Mouse (Mus musculus): Measurements from ENCODE around the gene Chia1. TPM values are rescaled to one million over a fixed set of nuclear protein-coding genes. Genes with fewer than 3 reads are reported as not detected.
A peak's percentile ranks its signal among the peaks of the same experiment; 100 is the strongest.
"Not testable (repeated sequence)": the region's sequence is repeated elsewhere in the genome, so short reads cannot be mapped to it uniquely, and the experiment has no call there.

Gene Chia1
- polyA plus RNA-seq (2015; fragmentation: Nextera tagmentation; extraction: Ambion mirVana) = not detected in 2 replicates

DNA sequence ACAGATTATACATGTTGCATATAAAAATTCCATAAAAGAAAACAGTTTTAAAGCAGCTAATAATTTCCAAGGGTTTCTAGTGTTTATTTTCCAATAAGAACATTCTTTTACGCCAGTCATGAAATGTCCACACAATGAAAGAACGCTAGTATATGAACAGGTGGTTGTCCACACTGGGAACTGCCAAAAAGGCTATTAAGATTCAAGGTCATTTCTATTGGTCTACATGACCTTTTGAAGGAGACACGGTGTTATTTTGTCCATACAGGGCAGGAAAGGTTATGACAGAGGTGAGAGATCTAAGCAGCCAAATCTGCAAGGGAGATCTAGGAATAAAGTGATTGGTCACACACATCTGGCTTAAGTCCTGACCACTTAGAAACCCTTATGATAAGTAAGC is at the start of gene Chia1:
Gene Chia1, plus strand, starts transcription at position 301 of the 400 bp plus-strand sequence.
- H3K9me3 ChIP-seq (ENCODE audit: low read length) = no peaks in the 10 kb centered on the region
- no peaks in the 10 kb centered on the region for H3K27me3 ChIP-seq (ENCODE audit: insufficient read depth, low read length)
- no peak within 1 kb of the TSS for H3K4me2 ChIP-seq (replicated peaks; ENCODE audit: low read depth, low read length)
- no peaks in the 10 kb centered on the region for H3K4me1 ChIP-seq (ENCODE audit: insufficient read depth, low read length)
- no peak within 1 kb of the TSS for H3K4me3 ChIP-seq (ENCODE audit: low read length)
- 73% methylated on average over 3 of the region's 3 CpGs for whole genome bisulfite sequencing
- H3K9ac ChIP-seq (replicated peaks; ENCODE audit: low read length) = no peak within 1 kb of the TSS
- no peak within 1 kb of the TSS for H3K27ac ChIP-seq (ENCODE audit: low read length)
- ATAC-seq (ENCODE audit: low FRiP score, low TSS enrichment) = no peak
- no peaks in the 10 kb centered on the region for H3K36me3 ChIP-seq (ENCODE audit: insufficient read depth, low read length)

GRCm38 (mm10) chr3:106067707-106068106 is 45.3 kb upstream of the Chia1 start:
- 41% methylated on average over 5 of the region's 5 CpGs for WGBS

DNA sequence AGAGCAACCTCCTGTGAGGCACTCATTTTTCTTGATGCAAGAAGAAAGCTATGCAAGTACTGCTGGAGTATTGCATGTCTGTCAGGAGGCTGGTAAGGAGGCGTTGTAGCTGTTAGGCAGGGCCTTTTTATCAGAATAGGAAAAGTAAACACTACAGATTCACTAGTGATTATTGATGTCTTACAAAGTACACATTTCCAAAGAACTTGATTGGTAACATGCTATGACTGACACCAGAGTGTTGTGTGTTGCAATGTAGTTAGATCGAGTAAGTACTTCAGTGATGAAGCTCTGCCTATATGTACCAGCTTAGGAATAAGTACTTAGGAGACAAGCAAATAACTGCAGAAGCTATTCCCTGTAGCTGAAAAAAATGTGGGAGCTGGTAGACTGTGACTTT is 42.0 kb upstream of the Chia1 start:
- Histone ChIP-seq H3K36me3 (ENCODE audit: insufficient read depth, low read length) (no peaks in the 10 kb centered on the region), H3K9ac (replicated peaks; ENCODE audit: low read length) (no peak overlapping the region), H3K9me3 (ENCODE audit: low read length) (no peaks in the 10 kb centered on the region), H3K4me1 (ENCODE audit: insufficient read depth, low read length) (no peaks in the 10 kb centered on the region), H3K4me3 (ENCODE audit: low read length) (no peak overlapping the region), H3K27ac (ENCODE audit: low read length) (no peak overlapping the region), H3K4me2 (replicated peaks; ENCODE audit: low read depth, low read length) (no peak overlapping the region), H3K27me3 (ENCODE audit: insufficient read depth, low read length) (no peaks in the 10 kb centered on the region)
- ATAC-seq (ENCODE audit: low FRiP score, low TSS enrichment) = no peak
- 86% methylated on average over 2 of the region's 2 CpGs for WGBS

More at GRCm38 (mm10) chr3:106067707-106068106, 45.3 kb upstream of the Chia1 start:
- H3K27me3 ChIP-seq (ENCODE audit: insufficient read depth, low read length); H3K36me3 ChIP-seq (ENCODE audit: insufficient read depth, low read length); H3K27ac ChIP-seq (ENCODE audit: low read length); H3K4me3 ChIP-seq (ENCODE audit: low read length); H3K4me1 ChIP-seq (ENCODE audit: insufficient read depth, low read length); ATAC-seq (ENCODE audit: low FRiP score, low TSS enrichment); H3K9me3 ChIP-seq (ENCODE audit: low read length); H3K4me2 ChIP-seq (replicated peaks; ENCODE audit: low read depth, low read length); H3K9ac ChIP-seq (replicated peaks; ENCODE audit: low read length): not testable (repeated sequence)

DNA sequence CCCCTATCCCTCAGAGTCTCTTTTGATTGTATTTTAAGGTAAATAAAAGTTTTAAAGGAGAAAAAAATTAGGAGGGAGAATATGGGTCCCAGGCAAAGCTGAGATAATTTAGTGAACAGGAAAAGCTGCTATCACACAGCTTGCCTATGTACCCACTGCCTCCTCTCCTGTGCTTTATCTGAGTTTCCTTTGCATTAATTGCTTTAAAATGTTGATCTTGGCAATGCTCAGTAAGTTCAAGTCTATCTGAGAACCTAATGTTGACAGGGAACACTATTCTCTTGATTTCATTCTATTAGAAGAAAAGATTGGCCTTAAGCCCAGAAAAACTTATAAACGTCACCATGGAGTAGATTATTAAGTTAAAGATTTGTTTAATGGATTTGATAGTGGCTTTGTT is 38.2 kb upstream of the Chia1 start:
- no peak overlapping the region for H3K4me2 ChIP-seq (replicated peaks; ENCODE audit: low read depth, low read length)

DNA sequence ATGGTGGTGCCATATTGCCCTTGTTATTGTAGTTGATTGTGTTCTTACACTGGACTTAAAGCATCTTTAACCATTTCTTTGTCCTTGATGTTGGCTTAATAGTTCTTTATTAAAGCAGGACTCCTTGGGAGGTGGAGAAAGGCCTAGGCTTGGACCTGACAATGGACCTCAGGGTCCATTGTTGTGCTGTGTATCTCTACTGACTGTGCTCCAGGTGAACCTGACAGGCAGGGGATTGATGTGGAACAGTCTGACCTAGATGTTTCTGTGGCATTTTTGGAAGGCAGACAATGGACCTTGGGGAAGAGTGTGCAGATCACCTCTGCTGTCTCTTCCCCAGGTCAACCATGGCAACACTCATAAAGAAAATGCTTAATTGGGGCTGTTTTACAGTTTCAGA is 14.0 kb downstream of the Chia1 start:
- H3K4me1 ChIP-seq (ENCODE audit: insufficient read depth, low read length) = no peaks in the 10 kb centered on the region
- H3K4me3 ChIP-seq (ENCODE audit: low read length) = no peak overlapping the region
- no peaks in the 10 kb centered on the region for H3K36me3 ChIP-seq (ENCODE audit: insufficient read depth, low read length)
- H3K4me2 ChIP-seq (replicated peaks; ENCODE audit: low read depth, low read length) = no peak overlapping the region
- ATAC-seq (ENCODE audit: low FRiP score, low TSS enrichment) = no peak
- peaks cover 20% of the 10 kb centered on the region for H3K9me3 ChIP-seq (ENCODE audit: low read length)
- H3K27me3 ChIP-seq (ENCODE audit: insufficient read depth, low read length) = no peaks in the 10 kb centered on the region
- no peak overlapping the region for H3K9ac ChIP-seq (replicated peaks; ENCODE audit: low read length)
- no peak overlapping the region for H3K27ac ChIP-seq (ENCODE audit: low read length)

More for the DNA sequence above, 38.2 kb upstream of the Chia1 start:
- Histone ChIP-seq H3K36me3 (ENCODE audit: insufficient read depth, low read length) (no peaks in the 10 kb centered on the region), H3K9me3 (ENCODE audit: low read length) (no peaks in the 10 kb centered on the region), H3K9ac (replicated peaks; ENCODE audit: low read length) (no peak overlapping the region), H3K4me3 (ENCODE audit: low read length) (no peak overlapping the region), H3K27me3 (ENCODE audit: insufficient read depth, low read length) (no peaks in the 10 kb centered on the region), H3K4me1 (ENCODE audit: insufficient read depth, low read length) (no peaks in the 10 kb centered on the region), H3K27ac (ENCODE audit: low read length) (no peak overlapping the region)
- 50% methylated on average over 1 of the region's 1 CpGs for WGBS
- no peak for ATAC-seq (ENCODE audit: low FRiP score, low TSS enrichment)

DNA sequence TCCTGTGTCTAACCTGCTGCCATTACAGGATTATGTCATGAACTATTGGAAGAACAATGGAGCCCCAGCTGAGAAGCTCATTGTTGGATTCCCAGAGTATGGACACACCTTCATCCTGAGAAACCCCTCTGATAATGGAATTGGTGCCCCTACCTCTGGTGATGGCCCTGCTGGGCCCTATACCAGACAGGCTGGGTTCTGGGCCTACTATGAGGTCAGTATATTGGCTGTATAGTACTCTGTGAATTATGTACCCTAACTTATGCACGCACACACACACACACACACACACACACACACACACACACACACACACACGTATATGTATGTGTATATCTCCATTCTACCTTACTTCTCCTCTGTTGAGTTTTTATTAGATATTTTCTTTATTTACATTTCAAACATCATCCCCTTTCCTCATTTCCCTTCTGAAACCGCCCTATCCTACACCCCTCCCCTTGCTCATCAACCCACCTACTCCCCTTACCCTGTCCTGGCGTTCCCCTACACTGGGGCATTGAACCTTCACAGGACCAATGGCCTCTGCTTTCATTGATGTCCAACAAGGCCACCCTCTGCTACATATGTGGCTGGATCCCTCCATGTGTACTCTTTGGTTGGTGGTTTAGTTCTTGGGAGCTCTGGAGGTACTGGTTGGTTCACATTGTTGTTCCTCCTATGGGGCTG is 15.9 kb downstream of the Chia1 start:
- WGBS = 80% methylated on average over 4 of the region's 4 CpGs
- H3K27ac ChIP-seq (ENCODE audit: low read length) = no peak overlapping the region
- no peak overlapping the region for H3K9ac ChIP-seq (replicated peaks; ENCODE audit: low read length)
- H3K4me3 ChIP-seq (ENCODE audit: low read length) = no peak overlapping the region
- no peak overlapping the region for H3K4me2 ChIP-seq (replicated peaks; ENCODE audit: low read depth, low read length)
- peaks cover 10% of the 10 kb centered on the region for H3K9me3 ChIP-seq (ENCODE audit: low read length)
- no peaks in the 10 kb centered on the region for H3K27me3 ChIP-seq (ENCODE audit: insufficient read depth, low read length)
- ATAC-seq (ENCODE audit: low FRiP score, low TSS enrichment) = peak; percentile 39; the same call in 1 of the 2 replicates
- H3K4me1 ChIP-seq (ENCODE audit: insufficient read depth, low read length) = no peaks in the 10 kb centered on the region
- H3K36me3 ChIP-seq (ENCODE audit: insufficient read depth, low read length) = no peaks in the 10 kb centered on the region

- no peaks in the 10 kb centered on the region for H3K4me1 ChIP-seq (ENCODE audit: insufficient read depth, low read length)
- 62% methylated on average over 5 of the region's 5 CpGs for WGBS
- no peak overlapping the region for H3K9ac ChIP-seq (replicated peaks; ENCODE audit: low read length)
- H3K4me2 ChIP-seq (replicated peaks; ENCODE audit: low read depth, low read length) = no peak overlapping the region
- H3K27ac ChIP-seq (ENCODE audit: low read length) = no peak overlapping the region
- no peak overlapping the region for H3K4me3 ChIP-seq (ENCODE audit: low read length)
- no peaks in the 10 kb centered on the region for H3K36me3 ChIP-seq (ENCODE audit: insufficient read depth, low read length)
- H3K9me3 ChIP-seq (ENCODE audit: low read length) = peaks cover 5% of the 10 kb centered on the region
- no peak for ATAC-seq (ENCODE audit: low FRiP score, low TSS enrichment)
- no peaks in the 10 kb centered on the region for H3K27me3 ChIP-seq (ENCODE audit: insufficient read depth, low read length)
These were observed 18.7 kb downstream of the Chia1 start for GRCm38 (mm10) chr3:106131690-106132089.

DNA sequence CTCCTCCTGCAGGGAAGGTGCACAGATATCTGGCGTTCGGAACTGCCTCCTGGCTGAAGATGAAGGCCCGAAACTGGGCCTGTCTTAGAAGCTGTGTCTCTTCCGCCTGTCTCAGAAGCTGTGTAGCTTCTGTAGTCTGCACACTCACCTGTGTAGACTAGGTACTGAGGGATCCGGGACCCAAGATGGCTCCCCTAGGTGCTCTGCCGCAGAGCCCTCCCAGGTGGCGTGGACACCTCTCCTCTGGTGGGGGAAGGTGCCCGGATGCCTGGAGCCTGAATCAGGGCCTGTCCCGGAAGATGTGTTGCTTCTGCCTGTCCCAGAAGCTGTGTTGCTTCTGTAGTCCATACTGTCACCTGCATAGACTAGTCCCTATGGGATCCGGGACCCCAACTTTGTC is 31.1 kb downstream of the Chia1 start:
- no peak overlapping the region for H3K27ac ChIP-seq (ENCODE audit: low read length)
- no peaks in the 10 kb centered on the region for H3K27me3 ChIP-seq (ENCODE audit: insufficient read depth, low read length)
- H3K4me1 ChIP-seq (ENCODE audit: insufficient read depth, low read length) = no peaks in the 10 kb centered on the region
- WGBS = 90% methylated on average over 10 of the region's 10 CpGs
- peaks cover 10% of the 10 kb centered on the region for H3K9me3 ChIP-seq (ENCODE audit: low read length)
- H3K9ac ChIP-seq (replicated peaks; ENCODE audit: low read length) = no peak overlapping the region
- peak; percentile 39; the same call in 1 of the 2 replicates for ATAC-seq (ENCODE audit: low FRiP score, low TSS enrichment)
- no peak overlapping the region for H3K4me3 ChIP-seq (ENCODE audit: low read length)
- no peaks in the 10 kb centered on the region for H3K36me3 ChIP-seq (ENCODE audit: insufficient read depth, low read length)
- no peak overlapping the region for H3K4me2 ChIP-seq (replicated peaks; ENCODE audit: low read depth, low read length)

DNA sequence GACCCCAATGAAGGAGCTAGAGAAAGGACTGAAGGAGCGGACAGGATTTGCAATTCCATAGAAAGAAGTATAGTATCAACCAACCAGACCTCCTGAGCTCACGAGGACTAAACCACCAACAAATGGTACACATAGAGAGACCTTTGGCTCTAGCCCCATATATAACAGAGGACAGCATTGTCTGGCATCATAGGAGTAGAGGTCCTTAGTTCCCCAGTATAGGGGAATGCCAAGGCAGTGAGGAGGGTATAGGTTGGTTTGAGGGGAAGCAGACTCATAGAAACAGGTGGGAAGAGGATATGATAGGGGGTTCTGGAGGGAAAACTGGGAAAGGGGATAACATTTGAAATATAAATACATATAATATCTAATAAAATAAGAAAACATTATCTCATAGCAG is 41.4 kb downstream of the Chia1 start:
- no peak for ATAC-seq (ENCODE audit: low FRiP score, low TSS enrichment)
- Histone ChIP-seq H3K4me2 (replicated peaks; ENCODE audit: low read depth, low read length) (no peak overlapping the region), H3K4me1 (ENCODE audit: insufficient read depth, low read length) (no peaks in the 10 kb centered on the region), H3K9ac (replicated peaks; ENCODE audit: low read length) (no peak overlapping the region), H3K9me3 (ENCODE audit: low read length) (no peaks in the 10 kb centered on the region), H3K27ac (ENCODE audit: low read length) (no peak overlapping the region), H3K27me3 (ENCODE audit: insufficient read depth, low read length) (no peaks in the 10 kb centered on the region), H3K4me3 (ENCODE audit: low read length) (no peak overlapping the region), H3K36me3 (ENCODE audit: insufficient read depth, low read length) (no peaks in the 10 kb centered on the region)
- WGBS = 76% methylated on average over 2 of the region's 2 CpGs

- peaks cover 6% of the 10 kb centered on the region; the same call in 1 of the 2 replicates for H3K9me3 ChIP-seq (ENCODE audit: low read length)
- no peak within 1 kb of the TSS for H3K27ac ChIP-seq (ENCODE audit: low read length)
These were observed 54.4 kb downstream of the Chia1 start, which contains the start of gene Chil3 for GRCm38 (mm10) chr3:106167464-106167863. TSS of gene Chil3 (minus strand) at chr3:106167564.

More at GRCm38 (mm10) chr3:106167464-106167863, 54.4 kb downstream of the Chia1 start, which contains the start of gene Chil3:
- Histone ChIP-seq H3K4me2 (replicated peaks; ENCODE audit: low read depth, low read length) (no peak within 1 kb of the TSS), H3K4me1 (ENCODE audit: insufficient read depth, low read length) (no peaks in the 10 kb centered on the region), H3K27me3 (ENCODE audit: insufficient read depth, low read length) (no peaks in the 10 kb centered on the region), H3K4me3 (ENCODE audit: low read length) (no peak within 1 kb of the TSS), H3K9ac (replicated peaks; ENCODE audit: low read length) (no peak within 1 kb of the TSS), H3K36me3 (ENCODE audit: insufficient read depth, low read length) (no peaks in the 10 kb centered on the region)
- 76% methylated on average over 3 of the region's 3 CpGs for WGBS
- ATAC-seq (ENCODE audit: low FRiP score, low TSS enrichment) = no peak
